Mouse (Mus musculus) C2C12 (cell line): ENCODE measurements around the gene Cntnap2. TPM values are rescaled to one million over a fixed set of nuclear protein-coding genes. Genes with fewer than 3 reads are reported as not detected.

ENCODE experiments used
- H3K27me3 ChIP-seq: one replicate; pipeline ENCODE4 v1.6.1; 2011; ENCODE audit not compliant: control insufficient read depth, insufficient read depth, insufficient read length
- H3K36me3 ChIP-seq: one replicate; pipeline ENCODE4 v1.6.1; 2011; ENCODE audit not compliant: control insufficient read depth, insufficient read depth
- H3K4me3 ChIP-seq: one replicate; pipeline ENCODE4 v1.5.1; 2011; ENCODE audit warnings: mild to moderate bottlenecking, control low read depth; ENCODE audit not compliant: poor library complexity, insufficient read depth, severe bottlenecking
- H3K79me2 ChIP-seq: one replicate; pipeline ENCODE4 v1.6.1; 2011; ENCODE audit not compliant: control insufficient read depth, insufficient read depth
- H3K79me3 ChIP-seq: one replicate; pipeline ENCODE4 v1.6.1; 2011; ENCODE audit warnings: low read depth, control low read depth
- H3ac ChIP-seq: one replicate; pipeline ENCODE3; 2011; ENCODE audit warnings: low read depth; ENCODE audit not compliant: control insufficient read depth, insufficient read length
- CEBPB ChIP-seq: IDR thresholded peaks from one replicate; pipeline ENCODE4 v1.6.1; 2011; ENCODE audit warnings: low read depth, mild to moderate bottlenecking, control low read depth, moderate library complexity
- CTCF ChIP-seq: IDR thresholded peaks from one replicate; pipeline ENCODE4 v1.5.1; 2011; ENCODE audit not compliant: control insufficient read depth, insufficient read depth, insufficient read length
- FOSL1 ChIP-seq: IDR thresholded peaks from one replicate; pipeline ENCODE4 v1.8.0; 2011; ENCODE audit warnings: mild to moderate bottlenecking, low read length; ENCODE audit not compliant: poor library complexity, insufficient read depth, severe bottlenecking
- MAX ChIP-seq: IDR thresholded peaks from one replicate; pipeline ENCODE4 v1.6.1; 2011; ENCODE audit warnings: mild to moderate bottlenecking, control low read depth
- MYOD1 ChIP-seq: IDR thresholded peaks from one replicate; pipeline ENCODE4 v1.6.1; 2011; ENCODE audit warnings: low read depth; ENCODE audit not compliant: control insufficient read depth, insufficient read length
- MYOG ChIP-seq: IDR thresholded peaks from one replicate; pipeline ENCODE4 v1.6.1; 2011; ENCODE audit not compliant: control insufficient read depth, insufficient read length; ENCODE audit errors: extremely low read depth
- USF1 ChIP-seq: IDR thresholded peaks from one replicate; pipeline ENCODE4 v1.6.1; 2011; ENCODE audit warnings: low read depth, mild to moderate bottlenecking, control low read depth, moderate library complexity
- polyA plus RNA-seq: library from polyadenylated mRNA; unstranded; fragments of >200 nt; fragmentation: generic; extraction: Trizol; gene quantifications from one replicate; pipeline ENCODE4 v1.2.1, GENCODE M21; 2012; ENCODE audit warnings: missing spikeins

Cntnap2 gene
- polyA plus RNA-seq, 1 experiment, result 0.02 TPM

DNA sequence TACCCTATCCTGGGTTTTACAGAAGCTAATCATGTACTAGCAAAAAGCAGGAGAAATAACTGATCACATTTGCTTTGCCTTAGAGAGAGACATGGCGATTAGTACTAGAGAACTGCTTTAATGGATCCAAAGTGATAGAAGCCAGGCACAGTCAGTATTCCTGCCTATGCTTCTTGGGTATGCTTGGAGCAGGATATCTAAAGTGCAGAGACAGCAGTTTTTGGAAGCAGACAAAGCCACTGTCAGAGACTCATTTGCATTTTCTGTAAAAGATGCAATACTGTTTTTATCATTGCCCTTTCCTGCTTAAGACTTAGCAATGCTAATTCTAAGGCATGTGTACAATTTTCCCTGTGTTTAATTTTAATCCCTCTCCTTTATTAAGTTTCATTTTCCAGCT is 1637.0 kb downstream of the Cntnap2 start:
- Histone ChIP-seq H3ac (no peak overlapping the region), H3K4me3 (no peak overlapping the region), H3K79me3 (no peaks in the 10 kb centered on the region), H3K79me2 (no peaks in the 10 kb centered on the region), H3K27me3 (no peaks in the 10 kb centered on the region), H3K36me3 (no peaks in the 10 kb centered on the region)
- TF ChIP-seq MYOD1 (no peak), USF1 (no peak), FOSL1 (no peak), CEBPB (no peak), MAX (no peak), MYOG (no peak), CTCF (no peak)

DNA sequence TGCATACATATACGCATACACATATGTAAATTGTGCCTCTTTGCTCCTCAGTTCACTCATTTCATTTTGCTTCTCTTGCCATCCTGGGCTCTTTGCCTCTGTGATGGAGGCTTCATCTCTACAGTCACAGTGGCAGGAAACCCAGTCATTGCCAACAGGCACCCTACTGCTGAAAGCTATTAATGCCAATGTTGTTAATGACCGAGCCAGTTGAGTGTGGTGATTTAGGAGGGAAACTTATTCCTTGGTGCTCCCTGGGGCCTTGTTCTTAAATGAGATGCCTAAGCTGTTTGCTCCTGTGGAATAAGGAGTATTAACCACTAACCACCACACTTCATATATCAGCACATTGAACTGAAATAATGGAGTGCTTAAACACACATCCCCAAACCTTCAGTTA is 1640.2 kb downstream of the Cntnap2 start:
- TF ChIP-seq MAX (no peak), USF1 (no peak), CEBPB (no peak), FOSL1 (no peak), MYOD1 (no peak)
- no peaks in the 10 kb centered on the region for H3K27me3 ChIP-seq
- no peak overlapping the region for H3K4me3 ChIP-seq
- no peaks in the 10 kb centered on the region for H3K79me2 ChIP-seq
- H3K36me3 ChIP-seq, result no peaks in the 10 kb centered on the region
- H3ac ChIP-seq, result no peak overlapping the region
- no peaks in the 10 kb centered on the region for H3K79me3 ChIP-seq

DNA sequence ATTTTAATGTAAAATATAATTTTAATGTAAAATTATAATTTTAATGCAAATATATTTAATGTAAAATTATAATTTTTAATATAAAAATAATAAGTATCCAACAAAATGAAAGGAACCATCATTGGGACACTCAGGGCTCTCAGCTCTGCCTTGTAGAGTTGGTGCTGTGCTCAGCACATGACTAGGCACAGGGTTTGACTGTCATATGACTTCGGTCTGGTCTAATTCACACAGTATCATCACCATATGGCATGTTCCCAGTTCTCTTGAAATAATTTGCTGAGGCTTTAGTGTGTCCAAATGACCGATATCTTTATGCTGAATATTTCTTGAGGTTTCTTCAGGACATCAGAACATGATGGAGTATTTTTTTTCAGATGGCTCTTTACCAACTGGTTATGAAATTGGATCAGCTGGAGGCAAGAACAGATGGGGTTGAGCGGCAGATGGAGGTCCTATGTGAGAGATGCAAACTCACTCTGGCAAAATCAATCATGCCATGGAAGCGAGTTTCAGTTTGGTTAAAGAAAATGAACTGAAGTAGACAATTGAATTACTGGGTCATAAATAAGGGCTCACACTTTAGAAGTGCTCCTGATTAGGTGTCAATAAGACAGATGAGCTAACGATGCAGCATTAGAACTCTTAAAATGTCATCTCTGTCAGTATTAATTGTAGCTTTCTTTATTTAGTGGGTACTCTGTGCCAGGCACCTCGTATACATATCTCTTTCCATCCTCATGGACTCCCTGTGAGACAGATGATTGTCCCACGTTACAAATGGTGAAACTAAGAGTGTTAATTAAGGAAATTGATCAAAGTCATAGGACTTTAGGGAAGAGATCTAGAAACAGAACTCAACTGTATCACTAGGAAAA is 1645.4 kb downstream of the Cntnap2 start:
- no peak overlapping the region for H3ac ChIP-seq

DNA sequence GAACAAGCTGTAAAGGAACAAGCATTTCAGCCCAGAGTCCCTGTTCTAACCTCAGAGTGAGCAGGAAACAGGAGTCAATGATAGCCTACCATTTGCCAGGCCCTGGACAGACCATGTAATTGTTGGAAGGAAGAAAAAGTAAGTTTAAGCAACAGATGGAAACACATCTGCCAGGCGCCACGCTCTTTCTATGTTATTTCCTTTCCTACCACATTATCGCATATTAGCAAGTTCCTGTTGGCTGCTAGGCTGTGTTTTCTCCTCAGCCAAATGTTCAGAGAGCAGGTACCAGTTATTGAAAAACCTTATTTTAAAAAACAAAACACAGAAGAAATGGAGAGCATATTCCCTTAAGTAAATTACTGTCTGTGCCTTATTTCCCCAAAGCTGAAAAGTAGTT is 1646.8 kb downstream of the Cntnap2 start:
- Histone ChIP-seq H3K79me3 (no peaks in the 10 kb centered on the region), H3K27me3 (no peaks in the 10 kb centered on the region), H3K36me3 (no peaks in the 10 kb centered on the region), H3K4me3 (no peak overlapping the region), H3ac (no peak overlapping the region), H3K79me2 (no peaks in the 10 kb centered on the region)
- no peak for TF ChIP-seq FOSL1
- TF ChIP-seq MYOG, result no peak
- TF ChIP-seq MYOD1, result no peak
- no peak for TF ChIP-seq MAX
- no peak for TF ChIP-seq USF1
- no peak for TF ChIP-seq CEBPB
- TF ChIP-seq CTCF, result no peak

More for the DNA sequence above, 1645.4 kb downstream of the Cntnap2 start:
- Histone ChIP-seq H3K79me2 (no peaks in the 10 kb centered on the region), H3K27me3 (no peaks in the 10 kb centered on the region), H3K79me3 (no peaks in the 10 kb centered on the region), H3K36me3 (no peaks in the 10 kb centered on the region), H3K4me3 (no peak overlapping the region)
- no peak for TF ChIP-seq CEBPB

DNA sequence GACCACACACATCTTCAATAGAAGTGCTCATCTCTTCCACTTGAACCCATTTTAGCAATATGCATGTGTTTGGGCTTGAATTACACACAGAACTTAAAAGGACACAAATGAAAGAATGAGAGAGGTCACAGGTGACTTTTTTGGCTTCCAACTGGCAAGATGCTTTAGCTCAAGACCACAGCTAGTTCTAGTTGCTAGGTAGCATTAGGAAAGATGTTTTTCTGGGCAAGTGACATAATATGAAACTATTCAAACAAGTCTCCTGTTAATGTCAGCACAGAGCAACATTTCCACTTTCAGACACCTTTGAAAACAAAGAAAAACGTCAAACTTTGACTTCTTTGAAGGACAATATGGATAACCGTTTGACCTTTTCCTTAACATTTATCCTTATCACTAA is 1657.4 kb downstream of the Cntnap2 start:
- TF ChIP-seq MYOD1, result no peak
- no peak for TF ChIP-seq USF1
- no peak for TF ChIP-seq CEBPB
- no peak for TF ChIP-seq MYOG
- TF ChIP-seq FOSL1, result no peak
- TF ChIP-seq MAX, result no peak
- TF ChIP-seq CTCF, result no peak
- no peaks in the 10 kb centered on the region for H3K27me3 ChIP-seq
- no peaks in the 10 kb centered on the region for H3K79me2 ChIP-seq
- H3ac ChIP-seq, result no peak overlapping the region
- H3K4me3 ChIP-seq, result no peak overlapping the region
- no peaks in the 10 kb centered on the region for H3K79me3 ChIP-seq
- H3K36me3 ChIP-seq, result no peaks in the 10 kb centered on the region

DNA sequence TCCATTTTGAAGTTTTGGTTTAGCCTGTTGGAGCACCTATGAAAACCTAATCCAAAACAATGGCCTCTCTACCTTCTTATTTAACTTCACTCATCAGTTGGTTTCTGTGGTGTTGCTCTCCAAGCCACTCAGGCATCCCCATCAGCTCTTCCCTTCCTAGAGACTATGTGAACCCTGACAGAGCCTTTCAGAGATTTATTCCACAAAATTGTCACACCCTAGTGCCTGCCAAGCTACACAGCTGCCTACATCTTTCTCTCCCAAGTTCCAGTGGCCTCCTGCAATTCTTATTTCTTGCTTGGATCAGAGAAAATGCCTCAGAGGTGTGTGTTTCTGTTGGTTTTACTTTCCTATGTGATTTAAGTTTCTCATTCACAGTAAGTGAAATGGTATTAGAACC is 1674.6 kb downstream of the Cntnap2 start:
- Histone ChIP-seq H3ac (no peak overlapping the region), H3K36me3 (no peaks in the 10 kb centered on the region), H3K79me2 (no peaks in the 10 kb centered on the region), H3K4me3 (no peak overlapping the region), H3K27me3 (no peaks in the 10 kb centered on the region), H3K79me3 (no peaks in the 10 kb centered on the region)
- TF ChIP-seq CEBPB (no peak), FOSL1 (no peak), CTCF (no peak), MYOG (no peak), MAX (no peak)
